Mouse (Mus musculus): ENCODE measurements around the gene B130006D01Rik. TPM values are rescaled to one million over a fixed set of nuclear protein-coding genes. Genes with fewer than 3 reads are reported as not detected.

The B130006D01Rik gene
- under 1 TPM; 0.34 to 0.47 TPM for total RNA-seq (2021)

DNA sequence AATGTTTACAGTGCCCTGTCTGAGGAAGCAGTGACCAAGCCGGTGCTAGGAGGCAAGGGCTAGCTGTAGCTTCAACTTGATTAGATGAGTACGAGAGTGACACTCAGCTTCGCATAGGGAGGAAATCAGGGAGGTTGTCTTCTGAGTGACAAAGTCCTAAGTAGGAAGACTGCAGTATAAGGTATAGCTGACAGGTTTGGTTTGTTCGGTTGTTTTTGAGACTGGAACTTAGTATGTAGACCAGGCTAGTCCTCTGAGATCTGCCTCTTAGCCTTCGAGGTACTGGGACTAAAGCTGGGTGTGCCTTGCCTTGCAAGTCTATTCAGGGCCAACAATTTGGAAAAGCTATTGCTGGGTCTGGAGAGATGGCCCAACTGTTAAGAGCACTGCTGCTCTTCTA is at the start of gene B130006D01Rik:
B130006D01Rik (plus strand) TSS at position 301 of the 400 bp plus-strand sequence.
- intact Hi-C loops (cut with DNase I), result no loop called here
- DNase-seq (ENCODE audit: low spot score), result no peak

DNA sequence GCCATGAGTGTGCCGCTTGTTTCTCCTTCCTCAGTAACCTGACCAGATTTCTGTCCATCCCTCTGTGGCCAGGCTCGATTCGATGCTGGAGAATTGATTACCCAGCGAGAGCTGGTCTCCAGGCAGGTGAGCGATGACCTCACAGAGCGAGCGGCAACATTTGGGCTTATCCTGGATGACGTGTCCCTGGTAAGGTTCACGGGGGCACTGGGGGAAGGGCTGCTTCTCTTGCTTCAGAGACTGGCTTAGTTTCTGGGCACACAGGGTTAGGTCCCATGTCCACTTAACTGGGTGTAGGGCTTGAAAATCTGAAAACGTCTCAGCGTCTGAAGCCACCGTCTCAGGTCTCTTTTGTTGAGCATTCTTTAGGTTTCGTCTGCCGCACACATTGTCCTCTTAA is 47.9 kb upstream of the B130006D01Rik start:
- intact Hi-C loops (cut with DNase I), result no loop called here
- no peak for DNase-seq (ENCODE audit: low spot score)

DNA sequence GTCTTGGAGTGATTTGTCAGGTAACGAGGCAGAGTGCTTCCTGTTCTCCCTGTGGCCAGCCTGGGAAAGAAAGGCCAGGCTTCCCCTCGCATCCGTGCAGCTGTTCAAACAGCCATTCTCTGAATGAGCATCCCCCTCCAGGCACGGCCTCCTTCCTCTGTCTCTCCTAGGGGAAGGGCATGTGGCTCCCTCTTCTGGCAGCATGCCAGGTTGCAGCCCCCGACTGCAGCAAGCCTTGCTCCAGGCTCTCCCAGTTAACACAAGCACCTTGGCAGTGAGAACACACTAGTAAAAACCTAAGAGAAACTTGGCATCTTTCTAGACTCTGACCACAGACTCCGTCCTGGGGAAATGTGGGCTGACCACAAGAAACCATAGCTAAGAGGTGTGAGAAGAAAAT is 47.1 kb upstream of the B130006D01Rik start:
- DNase-seq (ENCODE audit: low spot score), result no peak
- intact Hi-C loops (cut with DNase I), result no loop called here

DNA sequence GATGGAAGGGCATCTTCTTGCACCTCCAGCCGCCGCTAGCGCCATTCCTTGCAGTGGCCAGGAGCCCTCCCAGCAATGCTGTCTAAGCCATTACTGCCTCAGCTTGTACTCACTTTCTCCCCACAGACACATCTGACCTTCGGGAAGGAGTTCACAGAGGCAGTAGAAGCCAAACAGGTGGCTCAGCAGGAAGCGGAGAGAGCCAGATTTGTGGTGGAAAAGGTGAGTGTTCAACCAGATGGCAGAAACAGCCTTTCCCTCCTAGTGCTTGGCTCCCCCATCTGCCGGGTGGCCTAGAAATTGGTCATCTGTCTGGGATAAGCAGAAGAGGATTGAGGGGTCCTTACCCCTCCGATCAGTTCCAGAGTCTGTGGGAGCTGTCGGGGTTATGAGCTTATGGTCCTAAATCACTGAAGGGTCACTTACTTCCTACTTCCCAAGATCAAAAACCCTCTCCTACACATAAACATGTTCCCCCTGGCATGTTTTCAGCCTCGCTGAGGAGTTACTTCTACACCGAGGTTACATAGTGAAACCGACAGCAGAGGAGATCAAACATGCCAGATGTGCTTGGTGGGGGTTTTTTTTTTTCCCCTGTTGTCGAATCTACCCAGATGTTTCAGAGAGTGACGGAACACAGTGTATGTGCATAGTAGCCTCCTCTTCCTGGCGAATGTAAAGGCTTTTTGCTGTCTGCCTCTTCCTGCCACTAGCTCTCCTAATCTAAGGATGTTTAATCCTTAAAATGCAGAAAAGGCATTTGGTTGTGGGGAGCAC is 45.3 kb upstream of the B130006D01Rik start:
- intact Hi-C loops (cut with DNase I), result no loop called here

DNA sequence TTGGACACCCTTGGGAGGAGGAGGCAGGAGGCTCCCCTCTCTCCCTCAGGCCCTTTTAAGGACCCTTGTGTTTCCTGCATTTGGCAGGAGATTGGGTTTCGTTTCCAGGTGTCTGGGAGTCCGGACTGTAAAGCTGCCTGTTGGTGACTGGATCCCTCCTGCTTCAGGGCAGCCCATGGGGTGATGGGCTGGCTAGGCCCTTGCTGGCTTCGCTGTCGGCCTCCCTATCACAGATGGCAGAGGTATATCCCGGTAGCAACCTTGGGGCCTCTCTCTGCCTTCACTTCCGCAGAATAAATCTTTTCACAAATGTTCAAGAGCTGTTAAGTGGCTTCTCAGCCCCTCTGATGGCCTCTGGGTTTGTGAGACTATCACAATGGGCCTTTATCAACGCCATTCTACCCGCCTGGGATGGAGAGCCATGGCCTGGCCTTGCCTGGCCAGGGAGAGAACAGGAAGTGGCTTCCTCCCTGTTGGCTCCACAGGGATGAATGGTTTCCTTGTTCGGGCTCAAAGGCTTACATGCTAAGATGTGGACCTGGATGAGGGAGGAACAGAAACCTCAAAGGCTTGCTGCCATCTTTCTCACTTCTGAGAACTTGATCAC is 41.3 kb upstream of the B130006D01Rik start:
- DNase-seq (ENCODE audit: low spot score), result no peak
- intact Hi-C loops (cut with DNase I), result loop anchor here (10.0 kb wide), 1 partner anchor 143 kb away; the partner anchor contains the start of gene Phospho1

More for the DNA sequence above, 45.3 kb upstream of the B130006D01Rik start:
- no peak for DNase-seq (ENCODE audit: low spot score)

DNA sequence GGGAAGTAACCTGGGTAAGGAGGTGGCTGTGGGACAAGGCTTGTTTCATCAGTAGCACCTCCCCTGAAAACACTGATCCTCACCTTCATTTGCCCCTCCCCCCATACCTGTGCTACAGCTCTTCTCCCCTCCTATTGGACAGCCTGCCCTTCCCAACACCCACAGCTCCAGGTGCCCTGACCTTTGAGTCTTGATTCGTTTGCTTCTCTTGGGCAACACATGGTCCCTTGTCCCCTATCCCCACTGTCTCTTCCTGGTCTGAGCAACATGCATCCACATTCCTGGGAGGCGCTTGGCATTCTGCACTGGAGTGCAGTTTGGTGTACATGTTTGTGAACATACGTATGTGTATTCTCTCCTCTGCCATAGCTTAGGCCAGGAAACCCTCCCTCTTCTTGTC is 40.4 kb upstream of the B130006D01Rik start:
- no peak for DNase-seq (ENCODE audit: low spot score)
- intact Hi-C loops (cut with DNase I), result loop anchor here (10.0 kb wide), 1 partner anchor 142 kb away; the partner anchor contains the start of gene Phospho1

DNA sequence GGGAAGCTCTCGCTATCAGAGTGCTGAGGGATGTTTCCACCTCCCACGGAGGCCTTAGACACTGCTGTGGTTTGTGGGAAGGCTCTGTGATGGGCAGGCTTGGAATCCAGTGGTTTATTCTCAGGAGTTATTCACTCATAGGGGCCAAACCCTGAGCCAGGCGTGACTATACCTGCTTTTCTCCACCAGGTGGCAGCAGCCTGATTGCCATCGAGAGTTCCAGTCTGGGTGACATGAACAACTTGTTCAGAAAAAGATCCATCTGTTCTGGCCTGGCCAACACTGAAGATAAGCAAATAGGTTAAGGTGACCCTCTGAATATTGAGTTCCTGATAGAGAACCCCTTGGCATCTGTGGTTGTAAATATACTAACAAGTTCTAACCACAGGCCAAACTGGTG is 37.4 kb upstream of the B130006D01Rik start:
- peak; percentile 49 for DNase-seq (ENCODE audit: low spot score)
- intact Hi-C loops (cut with DNase I), result loop anchor here (1.0 to 10.0 kb wide), 3 partner anchors 65 to 171 kb away; partner anchors contain the start of gene Phospho1

DNA sequence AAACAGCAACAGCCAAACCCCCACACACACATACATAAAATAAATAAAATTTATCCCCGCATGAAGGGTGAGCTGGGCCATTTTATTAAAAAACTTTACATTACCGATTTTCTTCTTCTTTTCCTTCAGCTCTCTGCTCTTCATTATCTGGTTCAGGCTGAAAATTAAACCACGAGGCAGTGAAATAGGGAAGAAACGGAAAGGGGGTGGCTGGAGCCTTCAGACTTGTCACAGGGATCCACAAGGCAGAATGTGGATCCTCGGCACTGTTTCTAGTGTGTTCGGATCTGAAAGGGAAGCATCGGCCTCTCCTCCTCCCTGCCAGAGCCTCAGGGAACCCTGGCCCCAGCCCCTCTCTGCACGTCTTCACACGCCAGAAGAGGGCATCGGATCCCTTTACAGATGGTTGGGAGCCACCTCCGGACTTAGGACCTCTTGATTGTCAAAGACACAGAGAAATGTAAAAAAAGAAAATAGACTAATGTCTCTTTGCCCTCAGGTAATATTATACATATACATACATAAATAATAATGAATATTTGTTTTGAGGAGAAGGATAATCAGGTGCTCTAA is 36.2 kb upstream of the B130006D01Rik start:
- intact Hi-C loops (cut with DNase I), result loop anchor here (5.0 to 10.0 kb wide), 2 partner anchors 138 to 170 kb away; partner anchors contain the start of gene Phospho1

DNA sequence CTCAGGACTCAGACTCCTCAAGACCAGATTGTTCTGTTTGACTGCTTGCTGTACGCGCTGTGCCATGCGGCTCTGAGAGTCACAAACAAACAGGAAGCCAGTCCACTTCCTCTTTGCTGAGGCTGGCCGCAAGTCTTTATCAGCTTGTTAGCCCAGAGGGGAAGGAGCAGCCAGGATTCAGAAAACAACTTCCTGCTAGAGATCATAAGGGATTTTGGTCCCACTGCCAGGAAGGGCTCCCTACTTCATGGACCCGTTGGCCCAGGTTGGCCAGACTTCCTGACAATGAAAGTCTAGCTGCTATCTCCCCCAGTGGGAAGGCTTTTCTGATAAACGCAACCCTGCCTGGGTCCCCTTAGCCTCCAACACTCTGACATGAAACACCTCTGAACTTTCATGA is 34.9 kb upstream of the B130006D01Rik start:
- DNase-seq (ENCODE audit: low spot score), result peak; percentile 42
- intact Hi-C loops (cut with DNase I), result loop anchor here (2.0 to 10.0 kb wide), 3 partner anchors 24 to 169 kb away; partner anchors contain the start of genes Phospho1 and Zfp652

More for the DNA sequence above, 36.2 kb upstream of the B130006D01Rik start:
- DNase-seq (ENCODE audit: low spot score), result no peak

DNA sequence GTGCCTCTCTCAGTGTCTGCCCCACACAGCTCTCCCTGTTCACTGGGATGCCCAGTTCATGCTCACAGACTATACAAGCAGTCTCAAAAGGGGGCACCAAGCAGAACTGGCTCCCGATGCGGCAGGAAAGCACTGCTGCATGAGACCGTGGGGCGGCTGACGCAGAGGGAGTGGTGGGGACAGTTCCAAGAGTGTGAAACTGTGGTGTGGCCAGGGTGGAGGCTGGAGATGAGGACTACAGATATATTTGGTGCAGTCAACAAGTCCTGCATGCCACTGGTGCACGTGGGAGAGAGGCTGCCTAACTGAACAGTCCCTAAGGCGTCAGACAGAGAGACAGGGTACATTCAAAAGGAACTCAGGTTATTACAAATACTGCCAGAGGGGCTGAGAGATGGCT is 34.4 kb upstream of the B130006D01Rik start:
- DNase-seq (ENCODE audit: low spot score), result peak; percentile 19
- intact Hi-C loops (cut with DNase I), result loop anchor here (2.0 to 10.0 kb wide), 3 partner anchors 24 to 168 kb away; partner anchors contain the start of genes Phospho1 and Zfp652

DNA sequence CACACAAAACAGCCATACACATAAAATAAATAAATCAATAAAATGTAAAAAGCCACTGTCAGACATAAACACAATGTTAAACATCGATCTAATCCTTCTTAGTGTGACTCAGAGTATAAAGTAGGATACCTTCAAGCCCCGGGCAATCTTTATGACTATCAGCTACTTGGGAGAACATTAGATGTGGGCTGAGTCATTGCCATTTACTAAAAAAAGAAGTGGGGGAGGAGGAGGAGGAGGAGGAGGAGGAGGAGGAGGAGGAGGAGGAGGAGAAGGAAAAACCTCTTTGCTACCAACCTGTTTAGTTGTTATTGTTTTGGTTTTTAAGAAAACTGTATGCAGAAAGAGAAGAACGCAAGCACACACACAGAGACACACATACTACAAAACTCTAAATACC is 33.8 kb upstream of the B130006D01Rik start:
- intact Hi-C loops (cut with DNase I), result loop anchor here (2.0 to 10.0 kb wide), 3 partner anchors 23 to 168 kb away; partner anchors contain the start of genes Phospho1 and Zfp652
- DNase-seq (ENCODE audit: low spot score), result no peak

DNA sequence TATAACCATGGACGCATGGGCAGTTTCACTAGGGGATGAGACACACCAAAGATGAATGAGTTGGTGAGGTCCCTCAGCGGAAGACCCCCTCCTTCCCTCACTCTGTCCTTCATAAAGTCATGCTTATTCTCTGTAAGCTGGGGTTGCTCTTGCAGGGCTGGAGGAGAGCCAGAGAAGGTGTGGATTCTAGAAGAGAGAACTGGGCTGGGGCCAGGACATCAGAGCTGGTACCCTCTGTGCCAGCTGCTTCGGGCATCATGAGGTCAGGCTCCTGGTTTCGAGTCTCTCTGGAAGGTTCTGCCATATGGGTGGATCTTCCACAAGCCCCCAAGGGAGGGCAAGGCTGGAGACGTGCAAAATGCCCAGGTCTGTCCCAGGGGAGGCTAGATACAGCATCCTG is 24.8 kb upstream of the B130006D01Rik start:
- no peak for DNase-seq (ENCODE audit: low spot score)
- intact Hi-C loops (cut with DNase I), result no loop called here

DNA sequence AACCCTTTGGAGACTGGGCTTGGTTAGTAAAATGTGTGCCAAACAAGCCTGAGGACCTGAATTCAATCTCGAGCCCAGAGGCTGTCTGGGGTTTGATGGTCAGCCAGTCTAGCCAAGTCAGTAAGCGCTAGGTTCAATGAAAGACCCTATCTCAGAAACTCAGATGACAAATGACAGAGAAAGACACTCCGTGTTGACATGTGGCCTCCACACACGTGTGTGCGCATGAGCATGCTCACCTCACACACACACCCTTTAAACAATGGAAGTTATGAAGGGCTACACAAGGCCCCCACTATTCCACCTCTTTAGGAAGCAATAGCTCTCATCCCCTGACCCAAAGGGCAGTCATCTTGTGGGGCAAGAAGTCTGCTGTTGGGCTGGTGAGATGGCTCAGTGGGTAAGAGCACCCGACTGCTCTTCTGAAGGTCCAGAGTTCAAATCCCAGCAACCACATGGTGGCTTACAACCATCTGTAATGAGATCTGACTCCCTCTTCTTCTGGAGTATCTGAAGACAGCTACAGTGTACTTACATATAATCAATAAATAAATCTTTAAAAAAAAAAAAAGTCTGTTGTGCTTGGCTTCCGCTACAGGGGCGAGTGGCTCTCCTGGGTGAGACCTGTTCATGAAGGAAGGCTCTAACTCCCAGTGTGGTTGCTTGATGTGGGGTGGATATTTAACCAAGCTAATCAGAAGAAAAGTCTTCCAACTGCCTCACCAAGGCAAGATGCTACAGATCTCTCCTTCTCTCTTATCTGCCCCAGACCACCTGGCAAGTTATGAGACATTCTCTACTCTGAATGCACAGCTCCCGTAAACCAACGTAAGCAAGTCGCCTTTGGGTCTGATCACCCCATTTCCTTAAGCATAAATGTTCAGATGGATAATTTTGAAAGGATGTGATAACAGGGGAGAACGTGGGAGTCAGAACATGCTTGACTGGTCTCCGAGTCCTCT is 22.3 kb upstream of the B130006D01Rik start:
- DNase-seq (ENCODE audit: low spot score), result no peak

DNA sequence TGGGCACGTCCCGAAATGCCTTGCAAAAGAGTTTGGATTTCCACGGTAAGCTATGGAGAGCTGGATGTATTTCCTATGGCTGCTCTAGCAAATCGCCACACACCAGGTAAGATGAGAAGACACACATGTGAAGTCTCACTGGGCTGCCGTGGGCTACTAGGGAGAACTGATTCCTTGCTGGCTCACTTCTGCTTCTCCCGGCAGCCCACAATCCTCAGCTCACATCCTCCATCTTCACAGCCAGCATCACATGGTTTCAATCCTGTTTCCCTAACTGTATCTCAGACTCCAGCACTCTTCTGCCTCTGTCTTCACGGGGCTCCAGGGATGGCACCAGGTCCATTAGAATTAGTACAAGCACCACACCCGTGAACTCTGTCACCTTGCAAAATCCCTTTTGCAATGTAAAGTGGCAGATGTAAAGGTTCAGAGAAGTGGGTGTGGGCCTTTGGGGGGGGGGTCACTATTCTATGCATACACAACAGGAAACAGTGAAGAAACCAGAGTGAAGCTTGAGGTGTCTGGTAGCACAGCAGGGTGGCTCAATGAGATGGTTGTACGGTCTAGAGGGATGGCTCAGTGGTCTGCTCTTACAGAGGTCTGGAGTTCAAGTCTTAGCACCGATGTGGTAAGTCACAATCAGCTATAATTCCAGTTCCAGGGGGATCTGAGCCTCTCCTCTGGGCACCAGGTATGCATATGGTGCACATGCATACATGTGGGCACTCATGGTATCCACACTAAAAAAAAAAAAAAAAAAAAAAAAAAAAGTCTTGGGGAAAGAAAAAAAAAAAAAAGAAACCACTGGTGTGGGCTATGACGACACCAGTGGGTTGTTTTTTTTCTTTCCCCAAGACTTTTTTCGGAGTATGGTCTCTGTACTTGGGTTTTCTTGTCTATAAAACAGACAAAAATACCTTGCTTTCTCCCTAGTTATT is 19.1 kb upstream of the B130006D01Rik start:
- DNase-seq (ENCODE audit: low spot score), result no peak

More for the DNA sequence above, 22.3 kb upstream of the B130006D01Rik start:
- intact Hi-C loops (cut with DNase I), result no loop called here

DNA sequence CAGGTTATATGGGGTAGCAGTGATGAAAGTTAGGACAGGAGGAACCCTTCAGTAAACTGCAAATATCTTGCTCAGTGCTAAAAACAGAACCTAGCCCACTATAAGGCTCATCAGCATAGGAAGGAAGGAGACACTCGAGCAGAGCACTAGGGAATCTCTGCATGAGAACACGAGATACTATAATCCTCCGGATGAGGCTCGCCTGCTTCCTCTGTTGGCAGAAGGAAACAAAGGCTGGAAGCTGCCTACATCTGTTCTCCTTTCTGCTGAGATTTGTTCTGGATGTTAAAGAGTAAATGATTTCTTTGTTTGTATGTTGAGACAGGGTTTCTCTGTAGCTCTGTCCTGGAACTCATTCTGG is 18.4 kb upstream of the B130006D01Rik start:
- no peak for DNase-seq (ENCODE audit: low spot score)
- intact Hi-C loops (cut with DNase I), result no loop called here

More for the DNA sequence above, 19.1 kb upstream of the B130006D01Rik start:
- intact Hi-C loops (cut with DNase I), result no loop called here

DNA sequence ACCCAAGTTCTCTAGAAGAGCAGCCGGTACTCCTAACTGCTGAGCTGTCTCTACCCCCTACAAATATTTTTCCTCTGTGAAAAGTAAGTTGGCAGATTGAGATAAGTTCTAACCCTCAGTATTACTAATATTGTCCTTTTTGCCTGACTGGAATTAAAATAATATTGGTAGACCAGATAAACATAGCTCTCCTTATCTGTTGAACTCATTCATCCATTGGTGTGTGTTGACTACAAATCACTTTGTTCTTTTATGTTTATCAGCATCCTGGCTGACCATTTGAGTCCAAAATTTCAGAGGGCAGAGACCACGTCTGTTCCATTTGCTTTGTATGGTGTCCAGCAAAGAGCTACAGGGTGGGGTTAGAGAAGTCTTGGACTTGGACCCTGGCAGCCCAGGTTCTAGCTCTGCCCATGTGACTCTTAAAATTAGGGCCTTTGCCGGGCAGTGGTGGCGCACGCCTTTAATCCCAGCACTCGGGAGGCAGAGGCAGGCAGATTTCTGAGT is 13.8 kb upstream of the B130006D01Rik start:
- no peak for DNase-seq (ENCODE audit: low spot score)
- intact Hi-C loops (cut with DNase I), result no loop called here

DNA sequence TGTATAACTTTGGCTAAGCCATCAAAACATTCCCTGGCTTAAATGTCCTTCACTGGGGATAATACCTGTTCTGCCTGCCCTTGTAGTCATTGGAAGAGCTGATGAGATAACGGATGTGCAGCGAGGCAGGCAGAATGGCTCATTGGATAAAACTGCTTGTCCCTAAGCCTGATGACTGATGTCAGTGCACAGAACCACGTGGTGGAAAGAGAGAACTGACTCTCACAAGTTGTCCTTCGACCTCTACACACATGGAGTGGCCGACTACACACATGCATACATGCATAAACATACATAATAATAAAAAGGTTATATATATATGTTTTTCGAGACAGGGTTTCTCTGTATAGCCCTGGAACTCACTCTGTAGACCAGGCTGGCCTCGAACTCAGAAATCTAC is 12.9 kb upstream of the B130006D01Rik start:
- DNase-seq (ENCODE audit: low spot score), result no peak
- intact Hi-C loops (cut with DNase I), result no loop called here

DNA sequence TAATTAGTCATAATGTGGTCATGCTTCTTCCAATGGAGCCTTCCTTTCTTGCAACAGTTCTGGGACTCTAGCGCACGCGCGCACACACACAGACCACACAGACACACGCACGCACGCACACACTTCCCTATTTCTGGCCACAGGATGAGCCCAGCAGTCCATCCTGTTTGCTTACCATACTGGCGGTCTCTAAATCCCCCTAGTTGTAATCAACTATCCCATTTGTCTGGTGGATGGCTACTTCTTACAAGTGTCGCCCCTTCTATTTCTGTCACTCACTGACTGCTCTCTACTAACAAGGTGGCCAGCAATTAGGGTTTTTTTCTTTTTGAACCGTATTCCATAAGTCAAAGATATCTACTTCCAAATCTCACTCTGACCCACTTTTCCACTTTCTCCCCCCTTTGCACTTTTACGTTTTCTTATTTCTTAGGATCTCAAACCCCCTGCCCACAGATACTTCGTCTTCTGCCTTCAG is 11.3 kb upstream of the B130006D01Rik start:
- no peak for DNase-seq (ENCODE audit: low spot score)
- intact Hi-C loops (cut with DNase I), result loop anchor here (2.0 kb wide), 1 partner anchor 23 kb away; no protein-coding TSS in a partner anchor

Measured in heart, postnatal 25 days (tissue).